Mouse (Mus musculus) heart, embryonic 12.5 days (tissue): ENCODE measurements at regions not wholly inside any gene's neighbourhood (a gene's known extent, or its start where the extent isn't known, plus 50 kb on each side); places are given as distances from the start of the nearest gene placed in this dataset.

Source experiments
- ATAC-seq: fragments of 200-750 bp; cut with Nextera tagmentation; 2 replicates; pipeline ENCODE4 v1.8.0; 2017; ENCODE audit warnings: moderate TSS enrichment, moderate library complexity; ENCODE audit not compliant: insufficient number of reproducible peaks, low FRiP score
- H3K27ac ChIP-seq: fragments of 300-500 bp; sonication (generic); 2 replicates; pipeline ENCODE4 v1.5.1; 2016; ENCODE audit warnings: mild to moderate bottlenecking, moderate library complexity; ENCODE audit not compliant: poor library complexity, severe bottlenecking
- H3K27me3 ChIP-seq: fragments of 300-500 bp; sonication (generic); replicated peaks from 2 replicates; pipeline ENCODE4 v1.6.1; 2016; ENCODE audit warnings: mild to moderate bottlenecking, moderate library complexity
- H3K36me3 ChIP-seq: fragments of 300-500 bp; sonication (generic); 2 replicates; pipeline ENCODE4 v1.6.1; 2016; ENCODE audit warnings: mild to moderate bottlenecking, moderate library complexity
- H3K4me1 ChIP-seq: fragments of 300-500 bp; sonication (generic); replicated peaks from 2 replicates; pipeline ENCODE4 v1.6.1; 2016; ENCODE audit warnings: mild to moderate bottlenecking
- H3K4me2 ChIP-seq: fragments of 300-500 bp; sonication (generic); 2 replicates; pipeline ENCODE4 v1.6.1; 2016; ENCODE audit warnings: mild to moderate bottlenecking, moderate library complexity
- H3K4me3 ChIP-seq: fragments of 300-500 bp; sonication (generic); 2 replicates; pipeline ENCODE4 v1.5.1; 2016; ENCODE audit warnings: mild to moderate bottlenecking
- H3K9ac ChIP-seq: fragments of 300-500 bp; sonication (generic); 2 replicates; pipeline ENCODE4 v1.6.1; 2016; ENCODE audit warnings: mild to moderate bottlenecking, moderate library complexity
- H3K9me3 ChIP-seq: fragments of 300-500 bp; sonication (generic); replicated peaks from 2 replicates; pipeline ENCODE4 v1.6.1; 2016; ENCODE audit warnings: mild to moderate bottlenecking, moderate library complexity
- WGBS: fragments of 180-500 bp; shearing (Covaris S2); methylation state at CpG from one replicate; pipeline ENCODE4 v1.1.7; 2016; 5-methylcytosine and 5-hydroxymethylcytosine counted together

- no peaks in the 10 kb centered on the region for H3K9me3 ChIP-seq
- H3K27me3 ChIP-seq: no peaks in the 10 kb centered on the region
- no peaks in the 10 kb centered on the region for H3K4me1 ChIP-seq
- no peak overlapping the region for H3K4me3 ChIP-seq
- H3K4me2 ChIP-seq: no peak overlapping the region
- 77% methylated on average over 2 of the region's 2 CpGs for WGBS
- no peaks in the 10 kb centered on the region for H3K36me3 ChIP-seq
- H3K27ac ChIP-seq: no peak overlapping the region
- no peak overlapping the region for H3K9ac ChIP-seq
- no peak for ATAC-seq
These were observed 160.5 kb downstream of the Pdha2 start for GRCm38 (mm10) chr3:141051685-141052084.

DNA sequence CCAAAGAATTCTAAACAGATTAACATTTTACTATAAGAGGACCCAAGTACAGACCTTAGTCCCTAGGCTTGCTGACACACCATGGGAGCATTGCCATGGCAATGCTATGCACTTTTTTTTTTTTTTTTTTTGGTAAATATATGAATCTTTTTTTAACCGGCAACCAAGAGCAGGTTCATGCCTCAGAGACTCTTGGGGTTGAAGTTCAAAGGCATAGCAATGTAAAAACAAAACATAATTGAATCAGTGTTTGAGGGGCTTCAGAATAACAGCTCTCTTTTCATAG, 197.9 kb downstream of the Pdha2 start:
- Histone ChIP-seq H3K27me3 (no peaks in the 10 kb centered on the region), H3K27ac (no peak overlapping the region), H3K4me3 (no peak overlapping the region), H3K4me2 (no peak overlapping the region), H3K9ac (no peak overlapping the region), H3K9me3 (no peaks in the 10 kb centered on the region), H3K4me1 (no peaks in the 10 kb centered on the region), H3K36me3 (no peaks in the 10 kb centered on the region)
- ATAC-seq: no peak
- 84% methylated on average over 1 of the region's 1 CpGs for WGBS

- H3K36me3 ChIP-seq: no peaks in the 10 kb centered on the region
- H3K9me3 ChIP-seq: no peaks in the 10 kb centered on the region
- H3K27me3 ChIP-seq: no peaks in the 10 kb centered on the region
- ATAC-seq: no peak
- no peak overlapping the region for H3K9ac ChIP-seq
- H3K4me2 ChIP-seq: no peak overlapping the region
- no peaks in the 10 kb centered on the region for H3K4me1 ChIP-seq
- H3K27ac ChIP-seq: no peak overlapping the region
- H3K4me3 ChIP-seq: no peak overlapping the region
- 59% methylated on average over 8 of the region's 8 CpGs for WGBS
These were observed 198.5 kb downstream of the Pdha2 start for GRCm38 (mm10) chr3:141013521-141014261.

DNA sequence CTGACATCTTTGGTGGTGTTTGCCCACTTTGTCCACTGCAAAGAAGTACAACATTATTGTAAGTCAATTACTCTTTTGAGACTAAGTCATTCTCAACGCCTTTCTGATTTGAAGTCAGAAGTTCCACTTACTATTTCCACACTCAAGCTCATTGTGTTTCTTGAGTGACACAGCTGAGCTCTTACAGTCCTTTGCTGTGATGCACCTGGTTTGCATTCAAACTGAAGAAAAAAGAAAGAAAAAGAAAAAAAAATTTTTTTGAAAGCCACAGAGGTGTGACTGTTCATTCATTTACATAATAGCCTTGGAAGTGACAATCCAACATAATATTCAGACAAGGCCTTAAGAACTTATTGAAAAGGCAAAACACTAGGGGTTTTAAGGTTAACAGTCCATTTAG, 199.2 kb downstream of the Pdha2 start:
- Histone ChIP-seq H3K4me3 (no peak overlapping the region), H3K9me3 (no peaks in the 10 kb centered on the region), H3K9ac (no peak overlapping the region), H3K36me3 (no peaks in the 10 kb centered on the region), H3K4me2 (no peak overlapping the region), H3K27ac (no peak overlapping the region), H3K4me1 (no peaks in the 10 kb centered on the region), H3K27me3 (no peaks in the 10 kb centered on the region)
- ATAC-seq: no peak
- WGBS: 82% methylated on average over 1 of the region's 1 CpGs

DNA sequence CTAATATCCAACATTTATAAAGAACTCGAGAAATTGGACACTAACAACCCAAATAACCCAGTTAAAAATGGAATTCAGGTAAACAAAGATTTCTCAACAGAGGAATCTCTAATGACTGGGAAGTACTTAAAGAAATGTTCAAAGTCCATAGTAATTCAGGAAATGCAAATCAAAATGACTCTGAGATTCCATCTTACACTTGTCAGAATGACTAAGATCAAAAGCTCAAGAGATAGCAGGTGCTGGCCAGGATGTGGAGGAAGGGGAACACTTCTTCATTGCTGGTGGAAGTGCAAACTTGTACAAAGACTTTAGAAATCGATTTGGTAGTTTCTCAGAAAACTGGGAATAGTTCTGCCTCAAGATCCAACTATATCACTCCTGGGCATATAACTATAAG, 203.4 kb downstream of the Pdha2 start:
- no peaks in the 10 kb centered on the region for H3K9me3 ChIP-seq
- no peak overlapping the region for H3K4me2 ChIP-seq
- H3K36me3 ChIP-seq: no peaks in the 10 kb centered on the region
- no peaks in the 10 kb centered on the region for H3K4me1 ChIP-seq
- H3K27ac ChIP-seq: no peak overlapping the region
- 70% methylated on average over 2 of the region's 2 CpGs for WGBS
- H3K27me3 ChIP-seq: no peaks in the 10 kb centered on the region
- no peak overlapping the region for H3K9ac ChIP-seq
- H3K4me3 ChIP-seq: no peak overlapping the region
- ATAC-seq: no peak

GRCm38 (mm10) chr3:141005885-141006284, 206.3 kb downstream of the Pdha2 start:
- WGBS: 64% methylated on average over 3 of the region's 3 CpGs
- no peak for ATAC-seq
- no peaks in the 10 kb centered on the region for H3K36me3 ChIP-seq
- no peak overlapping the region for H3K4me2 ChIP-seq
- H3K9me3 ChIP-seq: no peaks in the 10 kb centered on the region
- H3K4me3 ChIP-seq: no peak overlapping the region
- H3K27ac ChIP-seq: no peak overlapping the region
- H3K9ac ChIP-seq: no peak overlapping the region
- no peaks in the 10 kb centered on the region for H3K4me1 ChIP-seq
- H3K27me3 ChIP-seq: no peaks in the 10 kb centered on the region

- Histone ChIP-seq H3K27me3 (no peaks in the 10 kb centered on the region), H3K4me2 (no peak overlapping the region), H3K4me1 (no peaks in the 10 kb centered on the region), H3K9ac (no peak overlapping the region), H3K4me3 (no peak overlapping the region), H3K36me3 (no peaks in the 10 kb centered on the region), H3K9me3 (no peaks in the 10 kb centered on the region), H3K27ac (no peak overlapping the region)
- no peak for ATAC-seq
- 71% methylated on average over 2 of the region's 2 CpGs for WGBS
These were observed 208.6 kb downstream of the Pdha2 start for GRCm38 (mm10) chr3:141003561-141003960.

DNA sequence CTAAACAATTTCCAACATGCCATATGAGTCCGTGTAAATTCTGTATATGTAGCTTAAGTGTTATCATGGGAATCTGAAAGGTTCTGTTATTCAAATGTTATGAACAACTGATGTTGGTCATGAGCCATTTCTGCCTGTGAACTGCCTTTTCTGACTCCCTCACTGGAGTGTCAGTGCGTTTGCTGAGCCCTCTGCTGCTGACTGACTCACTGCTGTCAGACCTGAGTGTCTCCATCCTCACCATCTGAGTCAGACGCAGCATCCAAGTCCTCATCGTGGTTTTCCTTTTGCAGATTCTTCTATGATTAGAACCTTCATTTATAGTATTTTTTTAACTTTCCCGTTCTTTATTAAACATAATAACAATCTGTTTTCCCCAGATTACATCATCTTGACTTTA, 223.9 kb downstream of the Pdha2 start:
- no peak overlapping the region for H3K4me2 ChIP-seq
- WGBS: 63% methylated on average over 5 of the region's 5 CpGs

GRCm38 (mm10) chr3:140973519-140973918, 238.6 kb downstream of the Pdha2 start:
- Histone ChIP-seq H3K4me1 (0 out of 2 replicates have a peak, but pooled peaks cover 3% of the 10 kb centered on the region), H3K4me2 (peak overlapping the region; percentile 29), H3K27me3 (no peaks in the 10 kb centered on the region), H3K4me3 (no peak overlapping the region), H3K9ac (no peak overlapping the region), H3K27ac (no peak overlapping the region), H3K36me3 (no peaks in the 10 kb centered on the region), H3K9me3 (no peaks in the 10 kb centered on the region)
- no peak for ATAC-seq
- WGBS: 34% methylated on average over 6 of the region's 6 CpGs

More for the DNA sequence above, 223.9 kb downstream of the Pdha2 start:
- Histone ChIP-seq H3K4me3 (no peak overlapping the region), H3K27me3 (no peaks in the 10 kb centered on the region), H3K9ac (no peak overlapping the region), H3K4me1 (no peaks in the 10 kb centered on the region), H3K27ac (no peak overlapping the region), H3K36me3 (no peaks in the 10 kb centered on the region), H3K9me3 (no peaks in the 10 kb centered on the region)
- ATAC-seq: no peak

- Histone ChIP-seq H3K4me1 (0 out of 2 replicates have a peak, but pooled peaks cover 3% of the 10 kb centered on the region), H3K4me3 (no peak overlapping the region), H3K27me3 (no peaks in the 10 kb centered on the region), H3K4me2 (no peak overlapping the region), H3K36me3 (no peaks in the 10 kb centered on the region), H3K27ac (no peak overlapping the region), H3K9ac (no peak overlapping the region), H3K9me3 (no peaks in the 10 kb centered on the region)
- no peak for ATAC-seq
- 74% methylated on average over 3 of the region's 3 CpGs for WGBS
These were observed 242.0 kb downstream of the Pdha2 start for GRCm38 (mm10) chr3:140969892-140970880.

- ATAC-seq: no peak
- Histone ChIP-seq H3K9ac (no peak overlapping the region), H3K4me1 (0 out of 2 replicates have a peak, but pooled peaks cover 2% of the 10 kb centered on the region), H3K27me3 (no peaks in the 10 kb centered on the region), H3K4me3 (no peak overlapping the region), H3K27ac (no peak overlapping the region), H3K9me3 (no peaks in the 10 kb centered on the region), H3K4me2 (no peak overlapping the region), H3K36me3 (no peaks in the 10 kb centered on the region)
- 72% methylated on average over 3 of the region's 3 CpGs for WGBS
These were observed 243.6 kb downstream of the Pdha2 start for GRCm38 (mm10) chr3:140968556-140968955.
